Mouse (Mus musculus): ENCODE measurements around the gene Rabac1.

The Rabac1 gene

GRCm38 (mm10) chr7:24971972-24972893, at the start of gene Rabac1:
Gene Rabac1 (minus strand): TSS chr7:24972754.
- peak; percentile 95 for DNase-seq (ENCODE audit: low read depth)

GRCm38 (mm10) chr7:25011592-25011991, 39.0 kb upstream of the Rabac1 start:
- no peak for DNase-seq (ENCODE audit: low read depth)

GRCm38 (mm10) chr7:25010090-25010913, 37.7 kb upstream of the Rabac1 start:
- DNase-seq (ENCODE audit: low read depth) = no peak

- DNase-seq (ENCODE audit: low read depth) = no peak
These were observed 36.6 kb upstream of the Rabac1 start for GRCm38 (mm10) chr7:25009099-25009700.

- peak; percentile 62 for DNase-seq (ENCODE audit: low read depth)
These were observed 36.1 kb upstream of the Rabac1 start for GRCm38 (mm10) chr7:25008635-25009034.

GRCm38 (mm10) chr7:25007609-25008374, 35.2 kb upstream of the Rabac1 start:
- no peak for DNase-seq (ENCODE audit: low read depth)

- peak; percentile 74 for DNase-seq (ENCODE audit: low read depth)
These were observed 34.2 kb upstream of the Rabac1 start for GRCm38 (mm10) chr7:25006586-25007364.

GRCm38 (mm10) chr7:25006171-25006570, 33.6 kb upstream of the Rabac1 start:
- DNase-seq (ENCODE audit: low read depth) = no peak

GRCm38 (mm10) chr7:25005421-25006065, 33.0 kb upstream of the Rabac1 start, which contains the start of gene Atp1a3:
Gene Atp1a3 (minus strand): TSS chr7:25005958.
- no peak for DNase-seq (ENCODE audit: low read depth)

- DNase-seq (ENCODE audit: low read depth) = no peak
These were observed 32.3 kb upstream of the Rabac1 start for GRCm38 (mm10) chr7:25004806-25005205.

GRCm38 (mm10) chr7:25003820-25004388, 31.4 kb upstream of the Rabac1 start:
- DNase-seq (ENCODE audit: low read depth) = no peak

- no peak for DNase-seq (ENCODE audit: low read depth)
These were observed 30.7 kb upstream of the Rabac1 start for GRCm38 (mm10) chr7:25003291-25003690.

- DNase-seq (ENCODE audit: low read depth) = no peak
These were observed 28.2 kb upstream of the Rabac1 start for GRCm38 (mm10) chr7:25000711-25001110.

- peak; percentile 9 for DNase-seq (ENCODE audit: low read depth)
These were observed 27.7 kb upstream of the Rabac1 start for GRCm38 (mm10) chr7:25000211-25000610.

- DNase-seq (ENCODE audit: low read depth) = peak; percentile 54
These were observed 20.5 kb upstream of the Rabac1 start for GRCm38 (mm10) chr7:24993081-24993480.

GRCm38 (mm10) chr7:24990478-24990877, 17.9 kb upstream of the Rabac1 start:
- no peak for DNase-seq (ENCODE audit: low read depth)

- no peak for DNase-seq (ENCODE audit: low read depth)
These were observed 15.4 kb upstream of the Rabac1 start for GRCm38 (mm10) chr7:24987941-24988340.

GRCm38 (mm10) chr7:24985799-24986198, 13.2 kb upstream of the Rabac1 start:
- DNase-seq (ENCODE audit: low read depth) = peak; percentile 27

GRCm38 (mm10) chr7:24984307-24984706, 11.8 kb upstream of the Rabac1 start:
- DNase-seq (ENCODE audit: low read depth) = no peak

- no peak for DNase-seq (ENCODE audit: low read depth)
These were observed 10.8 kb upstream of the Rabac1 start for GRCm38 (mm10) chr7:24983396-24983795.

All from NIH3T3 (cell line).